Mouse (Mus musculus) neutrophil, adult 5-6 weeks (primary cell): ENCODE measurements around the gene Aadacl2. TPM values are rescaled to one million over a fixed set of nuclear protein-coding genes. Genes with fewer than 3 reads are reported as not detected.

Experiments used
- ATAC-seq: fragments of 151-379, 151-347 bp; 2 replicates; pipeline ENCODE4 v1.8.0; 2017; ENCODE audit warnings: mild to moderate bottlenecking, moderate TSS enrichment; ENCODE audit not compliant: insufficient number of reproducible peaks, poor library complexity, low FRiP score, severe bottlenecking; ENCODE audit errors: extremely low read depth
- total RNA-seq: library from RNA; stranded (forward); fragments of 200-1000 nt; gene quantifications from 2 replicates; pipeline ENCODE4 v1.2.3, GENCODE M21; 2017

Gene Aadacl2
- not detected in 2 replicates for total RNA-seq

DNA sequence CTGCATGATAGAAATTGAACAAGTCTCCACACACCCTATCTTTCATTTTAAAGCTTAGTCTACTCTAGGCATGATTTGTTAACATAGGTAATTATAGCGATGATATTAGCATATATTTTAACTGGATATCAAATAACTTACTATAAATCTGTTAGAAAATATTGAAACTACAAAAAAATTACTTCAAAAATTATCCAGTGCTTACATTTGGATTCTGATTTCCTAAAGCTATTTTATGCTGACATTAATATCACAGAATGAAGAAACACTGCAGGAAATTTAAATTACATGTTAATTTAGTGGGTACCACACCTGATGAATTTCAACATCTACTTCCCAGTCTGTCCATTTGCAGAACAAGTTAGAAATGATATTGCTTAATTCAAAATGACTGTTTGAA lies at the start of gene Aadacl2:
Gene Aadacl2, plus strand, starts transcription at position 301 of the 400 bp plus-strand sequence.
- ATAC-seq = no peak

DNA sequence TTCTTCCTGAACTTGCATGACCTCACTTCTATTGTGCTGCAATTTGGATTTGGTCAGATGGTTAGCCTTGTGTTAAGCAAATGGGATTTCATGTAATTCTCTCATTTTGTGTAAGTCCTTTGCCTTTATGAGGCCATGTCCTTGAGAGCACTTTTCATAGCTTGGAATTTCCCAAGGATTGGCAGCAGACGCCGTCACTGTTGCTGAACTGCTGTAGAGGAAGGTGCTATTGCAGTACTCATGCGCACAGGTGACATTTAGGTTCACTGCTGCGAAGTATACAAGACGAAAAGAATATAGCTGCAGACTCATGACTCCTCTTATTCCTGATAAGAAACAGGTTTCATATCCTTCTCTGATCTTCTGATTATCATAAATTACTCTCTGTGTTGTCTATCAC lies 35.7 kb upstream of the Aadacl2 start:
- no peak for ATAC-seq

DNA sequence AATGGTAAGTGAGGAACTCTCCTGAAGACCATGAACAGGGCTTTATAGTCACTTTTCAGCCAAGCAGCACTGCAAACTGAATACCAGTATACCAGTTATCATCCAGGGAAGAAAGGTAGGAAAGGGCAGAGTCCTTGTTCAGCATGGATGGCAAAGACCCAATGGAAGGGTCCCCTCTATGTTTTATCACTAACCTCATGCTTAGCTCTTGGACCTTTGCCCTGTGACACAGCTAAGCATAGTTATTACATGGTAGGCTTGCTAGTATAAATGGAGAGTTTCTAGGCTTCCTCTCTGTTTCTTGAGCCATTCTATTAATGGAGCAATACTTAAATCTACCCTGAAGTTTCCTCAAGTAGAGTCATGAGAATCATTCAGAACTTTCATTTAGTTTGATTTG lies 32.0 kb upstream of the Aadacl2 start:
- ATAC-seq = no peak

DNA sequence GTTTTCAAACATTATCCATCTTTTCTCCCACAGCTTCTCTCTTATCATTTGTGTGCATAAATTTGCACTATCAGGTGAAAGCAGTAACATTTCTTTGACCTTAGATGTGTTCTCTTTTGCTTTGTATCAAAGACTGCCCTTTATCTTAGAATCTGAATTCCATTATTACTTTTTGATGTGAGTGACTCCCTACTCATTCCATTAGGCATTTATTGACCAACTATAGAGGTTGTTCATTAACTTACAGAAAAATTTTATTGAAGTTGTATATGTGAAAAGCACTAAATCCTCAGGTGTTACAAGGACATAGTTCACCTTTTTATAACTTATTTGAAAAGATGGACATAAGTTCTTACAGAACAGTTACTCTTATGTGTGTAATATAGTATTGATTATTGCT lies 2.9 kb upstream of the Aadacl2 start:
- ATAC-seq = no peak

DNA sequence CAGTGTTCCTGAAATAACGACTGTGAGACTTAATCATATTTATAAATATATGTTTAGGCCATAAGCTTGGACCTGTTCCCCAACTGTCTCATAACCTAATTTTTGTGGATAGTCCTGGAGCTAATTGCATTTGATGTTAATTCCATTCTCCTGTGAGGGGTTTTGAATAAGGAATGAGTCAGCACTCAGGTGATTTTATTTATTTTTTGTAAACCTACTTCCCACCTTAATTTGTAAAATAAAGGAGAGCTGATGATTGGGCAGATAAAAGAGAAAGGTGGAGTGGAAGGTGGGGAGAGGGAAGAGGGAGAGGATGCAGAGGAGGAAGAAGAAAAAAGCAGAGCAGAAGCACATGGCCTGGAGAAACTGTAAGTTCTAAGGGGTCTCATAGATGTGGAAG lies 18.9 kb downstream of the Aadacl2 start, which contains the start of gene Aadac:
Gene Aadac, plus strand, starts transcription at position 301 of the 400 bp plus-strand sequence.
- ATAC-seq = no peak

DNA sequence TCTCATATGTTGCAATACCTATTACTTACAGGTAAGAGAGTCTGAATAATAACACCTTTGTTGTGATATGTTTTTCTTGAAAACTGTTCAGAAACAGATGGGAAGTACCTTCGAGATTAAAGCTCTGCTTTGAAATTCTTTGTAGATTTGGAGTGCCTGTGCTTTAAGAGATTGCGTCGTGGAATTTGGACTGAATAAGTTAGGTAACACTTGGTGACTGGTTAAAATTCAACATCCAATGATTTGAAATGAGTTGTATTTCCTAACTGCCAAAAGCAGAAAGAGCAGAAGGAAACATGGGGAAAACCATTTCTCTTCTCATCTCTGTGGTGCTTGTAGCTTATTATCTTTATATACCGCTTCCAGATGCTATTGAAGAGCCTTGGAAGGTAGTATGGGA lies 25.0 kb downstream of the Aadacl2 start:
- no peak for ATAC-seq

DNA sequence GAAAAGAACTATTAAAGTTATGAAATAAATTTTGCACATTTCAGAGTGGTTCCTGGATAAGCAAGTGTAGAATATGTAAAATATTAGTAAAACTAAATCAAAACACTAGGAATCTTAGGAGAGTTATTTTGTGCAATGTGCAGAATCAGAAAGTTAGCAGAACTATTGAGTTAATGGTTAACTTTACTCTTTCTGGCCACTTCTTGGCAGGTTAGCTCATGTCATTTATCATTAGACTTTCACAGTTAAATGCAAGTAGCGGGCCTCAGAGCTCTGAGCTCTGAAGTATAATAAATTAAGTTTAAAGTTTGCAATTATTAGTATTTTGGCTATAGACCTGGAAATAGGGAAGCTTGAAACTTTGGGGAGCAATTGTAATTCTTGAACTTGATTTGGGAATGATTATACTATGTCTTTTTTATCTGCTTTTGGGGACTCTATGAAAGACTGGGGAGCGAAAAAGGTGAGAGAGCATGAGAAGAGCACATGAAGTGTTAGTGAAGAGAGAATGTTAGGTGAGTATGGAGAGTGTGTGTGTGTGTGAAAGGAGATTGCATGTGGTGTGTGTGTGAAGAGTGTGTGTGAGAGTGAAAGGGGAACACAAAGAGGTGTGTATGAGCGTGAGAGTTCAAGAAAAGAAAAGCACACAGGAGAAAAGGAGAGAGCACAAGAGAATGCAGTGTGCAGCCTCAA lies 39.8 kb downstream of the Aadacl2 start:
- ATAC-seq = no peak

DNA sequence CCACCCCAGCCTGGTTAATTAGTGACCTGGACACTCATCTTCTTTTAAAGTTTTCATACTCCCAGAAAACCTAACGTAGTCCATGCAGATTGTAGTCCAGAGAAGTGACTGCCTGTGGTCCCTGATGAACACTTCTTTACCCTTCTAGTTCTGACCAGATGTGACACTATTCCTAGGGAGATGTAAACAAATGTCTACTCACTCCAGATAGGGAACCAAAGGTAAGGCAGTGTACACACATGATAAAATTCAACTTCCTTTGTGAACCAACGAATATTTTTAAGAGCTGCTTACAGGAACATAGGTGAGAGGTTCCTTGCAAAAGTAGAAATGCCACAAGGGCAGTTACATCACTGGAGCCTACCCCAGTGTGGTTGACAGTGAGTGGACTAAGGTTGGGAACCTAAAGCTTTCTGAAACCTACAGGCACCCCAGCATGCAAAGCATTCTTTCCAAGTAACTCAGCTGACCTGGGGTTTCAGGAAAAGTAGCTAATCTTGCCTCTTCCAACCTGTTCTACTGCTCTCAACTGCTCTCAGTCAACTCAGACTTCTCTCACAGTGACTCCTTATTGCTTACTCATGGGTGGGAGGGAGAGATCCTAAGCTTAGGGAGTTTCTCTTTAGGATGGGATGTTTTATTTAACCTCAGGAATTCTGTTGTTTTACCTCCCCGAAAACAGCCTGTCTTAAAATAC lies 46.8 kb downstream of the Aadacl2 start:
- ATAC-seq = no peak

DNA sequence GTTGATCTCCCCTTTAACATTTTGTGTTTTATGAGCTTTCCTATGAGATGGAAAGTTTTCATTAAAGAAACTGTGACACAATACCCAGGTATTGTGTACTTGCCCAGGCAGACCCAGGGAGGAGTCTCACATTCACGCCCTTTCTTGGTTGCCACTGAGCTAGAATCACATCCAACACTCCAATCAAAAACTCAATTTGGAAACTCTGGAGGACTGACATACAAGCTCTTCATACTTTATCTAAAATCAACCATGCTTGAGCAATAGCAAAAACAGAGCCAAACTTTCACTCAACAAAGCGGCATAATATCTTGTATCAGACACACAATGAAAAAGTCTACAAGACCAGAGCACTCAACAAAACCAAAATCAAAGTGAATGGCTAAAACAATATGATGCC lies 47.4 kb downstream of the Aadacl2 start:
- ATAC-seq = no peak

DNA sequence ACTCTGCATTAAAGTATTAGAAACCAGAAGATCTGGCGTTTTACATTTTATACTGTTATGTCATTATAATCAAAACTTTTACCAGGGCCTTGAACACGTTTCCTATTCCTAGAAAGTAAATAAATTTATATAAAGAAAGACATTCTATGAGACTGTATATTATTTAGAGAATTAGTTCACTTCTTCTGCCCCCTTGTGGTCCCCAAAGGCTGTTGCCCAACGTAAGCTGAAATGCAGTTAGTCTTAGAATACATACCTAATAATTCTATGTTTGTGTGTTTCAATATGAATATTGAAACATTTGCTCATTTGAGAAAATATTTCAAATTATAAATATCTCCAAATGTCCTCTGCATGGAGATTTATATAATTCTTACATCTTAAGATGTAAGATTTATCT lies 49.9 kb downstream of the Aadacl2 start:
- no peak for ATAC-seq

DNA sequence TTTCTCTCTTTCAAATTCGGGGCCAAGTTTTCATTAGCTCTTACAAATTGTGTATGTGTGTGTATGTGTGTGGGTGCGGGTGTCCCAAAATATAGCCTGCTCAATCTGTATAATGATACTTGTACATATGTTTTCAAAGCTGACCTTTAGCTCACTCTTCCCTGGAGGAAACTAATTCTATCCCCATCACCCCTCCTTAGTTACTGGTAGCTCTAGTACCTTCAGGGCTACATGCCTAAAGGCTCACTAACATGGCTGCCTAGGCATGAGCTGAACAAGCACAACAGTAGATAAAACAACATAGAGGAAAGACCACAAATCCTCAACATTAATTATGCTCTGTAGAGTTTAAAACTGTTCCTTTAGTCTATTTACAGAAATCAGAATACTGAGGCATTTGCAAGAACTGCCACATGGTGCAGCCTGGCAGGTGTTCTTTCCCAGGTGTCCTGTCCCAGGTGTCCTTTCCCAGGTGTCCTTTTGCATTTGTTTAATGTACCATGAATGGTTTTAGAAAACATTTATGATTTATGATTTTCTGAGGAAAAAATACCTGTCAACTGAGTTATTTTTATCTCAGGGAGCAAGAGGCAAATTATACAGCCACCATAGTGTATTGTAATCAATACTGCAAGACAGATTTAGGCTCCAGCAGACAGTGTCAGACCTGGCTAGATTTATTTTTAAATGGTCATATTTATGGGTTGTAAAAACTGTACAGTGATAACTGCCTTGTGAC lies 50.7 kb downstream of the Aadacl2 start:
- ATAC-seq = no peak

DNA sequence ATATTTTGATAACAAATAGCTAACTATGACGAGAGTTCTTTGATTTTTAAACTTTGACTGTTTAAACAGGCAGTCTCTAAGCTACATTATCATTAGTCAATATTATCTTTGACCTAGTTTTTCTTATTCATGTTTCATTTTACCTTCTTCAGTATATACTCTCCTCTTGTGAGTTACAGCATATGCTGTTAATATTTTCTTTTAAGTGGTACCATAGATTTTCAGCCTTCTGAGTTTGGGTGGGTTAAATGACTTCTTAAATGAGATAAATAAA lies 51.2 kb downstream of the Aadacl2 start:
- no peak for ATAC-seq

Other genes starting within 250 kb of the Aadacl2 start
- not detected in 2 replicates for gene Gm8298, start 145.7 kb upstream of the Aadacl2 start, total RNA-seq
- not detected in 2 replicates for gene C130079G13Rik, start 81.5 kb upstream of the Aadacl2 start, total RNA-seq
- gene Aadac, start 19.0 kb downstream of the Aadacl2 start, total RNA-seq = not detected in 2 replicates
- not detected in 2 replicates for gene Sucnr1, start 75.1 kb downstream of the Aadacl2 start, total RNA-seq